Mouse (Mus musculus) kidney, postnatal 0 days (tissue): ENCODE measurements at regions not wholly inside any gene's neighbourhood (a gene's known extent, or its start where the extent isn't known, plus 50 kb on each side); places are given as distances from the start of the nearest gene placed in this dataset.
A peak's percentile ranks its signal among the peaks of the same experiment; 100 is the strongest.

Source experiments
- ATAC-seq: fragments of 200-750 bp; cut with Nextera tagmentation; replicated peaks from 2 replicates; pipeline ENCODE4 v1.8.0; 2017; ENCODE audit warnings: low read depth, moderate number of reproducible peaks, moderate TSS enrichment, moderate library complexity; ENCODE audit not compliant: low FRiP score
- DNase-seq: peaks from one replicate; pipeline ENCODE4 v3.0.0-alpha.2; 2016; ENCODE audit warnings: low spot score
- H3K27ac ChIP-seq: fragments of 300-500 bp; sonication (generic); 2 replicates; pipeline ENCODE4 v1.5.1; 2014; ENCODE audit warnings: mild to moderate bottlenecking
- H3K27me3 ChIP-seq: fragments of 300-500 bp; sonication (generic); 2 replicates; pipeline ENCODE4 v1.6.1; 2014; ENCODE audit warnings: low read length, mixed read lengths; ENCODE audit not compliant: insufficient read depth
- H3K36me3 ChIP-seq: fragments of 300-500 bp; sonication (generic); 2 replicates; pipeline ENCODE4 v1.6.1; 2014; ENCODE audit warnings: low read length, mixed read lengths; ENCODE audit not compliant: insufficient read depth
- H3K4me1 ChIP-seq: fragments of 300-500 bp; sonication (generic); replicated peaks from 2 replicates; pipeline ENCODE4 v1.6.1; 2014; ENCODE audit warnings: antibody characterized with exemption, low read length, mixed read lengths; ENCODE audit not compliant: insufficient read depth
- H3K4me2 ChIP-seq: fragments of 300-500 bp; sonication (generic); 2 replicates; pipeline ENCODE4 v1.6.1; 2014; ENCODE audit warnings: mild to moderate bottlenecking, low read length, moderate library complexity, mixed read lengths
- H3K4me3 ChIP-seq: fragments of 300-500 bp; sonication (generic); replicated peaks from 2 replicates; pipeline ENCODE4 v1.5.1; 2014; ENCODE audit warnings: low read depth, low read length
- H3K9ac ChIP-seq: fragments of 300-500 bp; sonication (generic); 2 replicates; pipeline ENCODE4 v1.6.1; 2014; ENCODE audit warnings: low read depth, low read length
- H3K9me3 ChIP-seq: fragments of 300-500 bp; sonication (generic); replicated peaks from 2 replicates; pipeline ENCODE4 v1.6.1; 2016; ENCODE audit warnings: low read length, inconsistent platforms, mixed read lengths
- CTCF ChIP-seq: IDR thresholded peaks from 2 replicates; pipeline ENCODE4 v1.5.1; 2016; ENCODE audit warnings: antibody characterized with exemption, low read depth, mild to moderate bottlenecking, moderate library complexity
- WGBS: fragments of 180-500 bp; shearing (Covaris S2); extraction: QIAGEN DNeasy Blood & Tissue Kit; methylation state at CpG from one replicate; pipeline ENCODE4 v1.1.7; 2014; 5-methylcytosine and 5-hydroxymethylcytosine counted together

DNA sequence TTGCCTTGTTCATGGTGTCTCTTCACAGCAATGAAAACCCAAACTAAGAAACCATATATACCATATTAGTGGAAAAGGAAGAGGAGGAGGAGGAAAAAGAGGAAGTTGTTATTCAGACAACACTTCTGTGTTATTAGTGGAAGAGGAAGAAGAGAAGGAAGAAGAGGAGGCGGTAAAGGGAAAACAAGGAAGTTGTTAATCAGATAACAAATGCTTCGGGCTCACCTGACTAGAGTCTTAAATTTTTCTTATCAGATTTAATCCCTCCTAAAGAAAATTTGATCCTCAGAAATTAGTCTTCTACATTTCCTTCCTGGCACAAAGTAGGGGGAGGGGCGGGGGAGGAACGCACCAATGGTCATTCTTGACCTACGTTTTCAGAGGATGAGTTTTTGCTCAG lies 101.8 kb upstream of the Fer start:
- H3K9me3 ChIP-seq = no peaks in the 10 kb centered on the region
- H3K9ac ChIP-seq = no peak overlapping the region
- no peak overlapping the region for H3K27ac ChIP-seq
- 86% methylated on average over 5 of the region's 5 CpGs for WGBS
- no peak overlapping the region for H3K4me2 ChIP-seq
- no peaks in the 10 kb centered on the region for H3K4me1 ChIP-seq
- DNase-seq (no peak), ATAC-seq (no peak)
- no peak for TF ChIP-seq CTCF
- H3K27me3 ChIP-seq = no peaks in the 10 kb centered on the region
- no peaks in the 10 kb centered on the region for H3K36me3 ChIP-seq
- H3K4me3 ChIP-seq = no peak overlapping the region

- DNase-seq (no peak), ATAC-seq (no peak)
- Histone ChIP-seq H3K27me3 (no peaks in the 10 kb centered on the region), H3K27ac (no peak overlapping the region), H3K4me3 (no peak overlapping the region), H3K9me3 (no peaks in the 10 kb centered on the region), H3K9ac (no peak overlapping the region), H3K4me2 (no peak overlapping the region), H3K4me1 (no peaks in the 10 kb centered on the region), H3K36me3 (no peaks in the 10 kb centered on the region)
- TF ChIP-seq CTCF = no peak
- 77% methylated on average over 6 of the region's 6 CpGs for WGBS
Observed at GRCm38 (mm10) chr17:63771111-63771510, 91.8 kb upstream of the Fer start.

- ATAC-seq = peak; percentile 81
- H3K4me1 ChIP-seq = no peaks in the 10 kb centered on the region
- H3K9me3 ChIP-seq = no peaks in the 10 kb centered on the region
- H3K4me2 ChIP-seq = no peak overlapping the region
- H3K9ac ChIP-seq = no peak overlapping the region
- no peaks in the 10 kb centered on the region for H3K27me3 ChIP-seq
- DNase-seq = peak; percentile 23
- no peaks in the 10 kb centered on the region for H3K36me3 ChIP-seq
- TF ChIP-seq CTCF = no peak
- 43% methylated on average over 19 of the region's 19 CpGs for WGBS
- no peak overlapping the region for H3K4me3 ChIP-seq
- H3K27ac ChIP-seq = no peak overlapping the region
Observed at GRCm38 (mm10) chr17:63784381-63785116, 78.3 kb upstream of the Fer start.

- H3K27me3 ChIP-seq = no peaks in the 10 kb centered on the region
- H3K4me2 ChIP-seq = no peak overlapping the region
- peak; percentile 69 for DNase-seq
- ATAC-seq = no peak
- no peaks in the 10 kb centered on the region for H3K36me3 ChIP-seq
- no peak overlapping the region for H3K9ac ChIP-seq
- no peaks in the 10 kb centered on the region for H3K9me3 ChIP-seq
- peak; percentile 40 for TF ChIP-seq CTCF
- H3K27ac ChIP-seq = no peak overlapping the region
- H3K4me3 ChIP-seq = no peak overlapping the region
- no peaks in the 10 kb centered on the region for H3K4me1 ChIP-seq
- WGBS = 67% methylated on average over 11 of the region's 11 CpGs
Observed at GRCm38 (mm10) chr17:63786444-63786843, 76.4 kb upstream of the Fer start.

DNA sequence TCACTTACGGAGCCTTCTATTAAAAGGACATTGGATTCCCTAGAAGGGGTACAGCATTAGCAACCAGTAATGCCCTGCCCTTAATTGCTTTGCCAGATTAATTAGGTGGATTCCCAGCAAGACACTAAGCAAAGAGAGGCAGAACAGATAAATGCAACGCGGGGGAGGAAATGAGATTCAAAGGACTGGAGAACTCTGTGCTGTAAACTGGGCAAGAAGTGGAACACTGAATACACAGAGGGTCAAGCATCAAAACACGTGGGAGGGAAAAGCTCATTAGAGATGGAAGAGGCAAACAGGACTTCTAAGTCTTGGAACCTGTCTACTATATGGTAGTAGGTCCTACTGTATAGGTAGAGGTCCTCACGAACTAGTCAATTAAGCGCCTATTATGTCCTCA lies 68.5 kb upstream of the Fer start:
- Histone ChIP-seq H3K9ac (no peak overlapping the region), H3K4me1 (no peaks in the 10 kb centered on the region), H3K27ac (no peak overlapping the region), H3K36me3 (no peaks in the 10 kb centered on the region), H3K27me3 (no peaks in the 10 kb centered on the region), H3K4me2 (no peak overlapping the region), H3K4me3 (no peak overlapping the region), H3K9me3 (no peaks in the 10 kb centered on the region)
- TF ChIP-seq CTCF = no peak
- 64% methylated on average over 6 of the region's 6 CpGs for WGBS
- peak; percentile 46 for DNase-seq
- ATAC-seq = no peak

DNA sequence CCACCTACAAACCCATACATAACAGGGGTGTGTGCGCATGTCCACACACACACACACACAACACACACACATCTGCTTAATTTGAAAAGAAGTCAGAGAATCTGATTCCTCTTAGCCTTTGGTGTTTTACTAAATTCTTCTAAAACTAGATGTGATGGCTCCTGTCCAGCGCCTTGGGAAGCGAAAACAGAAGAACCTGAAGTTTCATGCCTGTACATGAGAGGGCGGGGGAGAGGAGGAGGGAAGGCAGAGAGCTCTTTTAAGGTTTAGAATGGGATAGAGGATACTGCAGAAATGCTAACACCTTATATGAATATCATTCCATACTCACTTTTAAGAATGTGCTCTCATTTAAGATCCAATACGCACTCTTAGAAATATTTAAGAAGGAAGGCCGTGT lies 64.5 kb upstream of the Fer start:
- Histone ChIP-seq H3K27me3 (no peaks in the 10 kb centered on the region), H3K36me3 (no peaks in the 10 kb centered on the region), H3K4me1 (no peaks in the 10 kb centered on the region), H3K4me2 (no peak overlapping the region), H3K4me3 (no peak overlapping the region), H3K27ac (no peak overlapping the region), H3K9me3 (no peaks in the 10 kb centered on the region), H3K9ac (no peak overlapping the region)
- ATAC-seq (no peak), DNase-seq (no peak)
- TF ChIP-seq CTCF = no peak
- WGBS = 88% methylated on average over 6 of the region's 6 CpGs
